Comparison of ENCODE assay signal across 15 mouse cellular contexts in genomic region chr13:6641497-6641896, GRCm38 (mm10).
"Had no signal": no experiment of that assay in that cellular context is flagged by ENCODE, and none has a peak within 500 bp of the region (broad histone marks: within the 10 kb centered on the region; RNA-seq: fewer than 3 reads in every experiment).

No protein-coding gene starts in this region.

- DNase-seq: lung, adult 18-20 months; lung, embryonic 14.5 days; lung, postnatal 10 days; lung, postnatal 4 days; midbrain, embryonic 14.5 days; right cerebral cortex, postnatal 14 days; spleen, adult 18-20 months; thymus, adult 18-20 months; thymus, postnatal 14 days; thymus, postnatal 36 days had no signal

- H3K27ac ChIP-seq: midbrain, embryonic 10.5 days; neural tube, embryonic 13.5 days; neural tube, embryonic 15.5 days had no signal

- H3K4me3 ChIP-seq: midbrain, embryonic 10.5 days; myocyte; neural tube, embryonic 13.5 days; neural tube, embryonic 15.5 days had no signal

- ATAC-seq: midbrain, embryonic 16.5 days had no signal

- H3K4me2 ChIP-seq: lung, embryonic 14.5 days; neural tube, embryonic 13.5 days; neural tube, embryonic 15.5 days had no signal

- H3K9ac ChIP-seq: lung, embryonic 14.5 days; neural tube, embryonic 13.5 days; neural tube, embryonic 15.5 days had no signal

- H3K4me1 ChIP-seq: midbrain, embryonic 10.5 days had no signal

- H3K36me3 ChIP-seq: midbrain, embryonic 10.5 days; neural tube, embryonic 13.5 days had no signal

- H3K27me3 ChIP-seq: neural tube, embryonic 15.5 days had no signal

- H3K9me3 ChIP-seq: midbrain, embryonic 10.5 days; neural tube, embryonic 13.5 days; neural tube, embryonic 15.5 days had no signal
